Mouse (Mus musculus) hindlimb bud, embryonic 11.5 days (tissue): Measurements from ENCODE around the gene Card19.
A peak's percentile ranks its signal among the peaks of the same experiment; 100 is the strongest.

ENCODE experiments used
- DNase-seq: peaks from one replicate; pipeline ENCODE4 v3.0.0-alpha.2; 2012; ENCODE audit warnings: low read depth, low spot score; ENCODE audit errors: extremely low spot score

Card19 gene

DNA sequence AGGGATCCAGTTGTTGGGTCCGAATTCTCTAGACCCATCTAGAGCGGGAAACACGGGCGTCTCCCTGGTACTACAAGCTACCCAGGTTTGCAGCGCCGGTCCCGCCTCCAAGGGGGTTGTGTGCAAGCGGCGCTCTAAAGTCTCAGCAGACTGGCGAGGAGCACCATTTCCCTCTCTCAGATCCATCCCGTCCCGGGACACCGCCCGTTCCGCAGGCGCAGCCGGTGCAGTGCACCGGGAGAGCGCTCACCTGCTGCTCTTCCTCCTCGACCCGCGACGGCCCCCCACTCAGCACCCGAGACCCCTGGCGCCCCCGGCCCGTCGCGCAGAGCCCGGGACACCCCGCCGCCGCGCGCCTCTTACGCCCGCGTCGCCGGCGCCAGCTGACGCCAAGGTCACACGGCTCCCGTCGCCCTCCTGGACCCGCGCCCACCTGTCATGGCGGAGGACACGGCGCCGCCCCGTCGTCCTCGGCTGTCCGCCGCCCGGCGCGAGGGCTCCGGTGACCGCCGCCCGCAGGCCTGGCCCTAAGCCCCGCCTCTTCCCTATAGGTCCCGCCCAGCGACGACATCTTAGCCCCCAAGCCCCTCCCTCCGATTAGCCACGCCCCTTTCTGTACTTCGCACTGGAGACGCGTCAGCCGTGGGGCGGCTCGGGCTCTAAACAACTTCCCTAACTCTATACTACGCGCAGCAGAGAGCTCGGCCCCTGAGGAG lies at the start of gene Card19:
TSS of gene Card19 (minus strand) at position 534 of the 716 bp plus-strand sequence.
- peak; percentile 70 for DNase-seq

DNA sequence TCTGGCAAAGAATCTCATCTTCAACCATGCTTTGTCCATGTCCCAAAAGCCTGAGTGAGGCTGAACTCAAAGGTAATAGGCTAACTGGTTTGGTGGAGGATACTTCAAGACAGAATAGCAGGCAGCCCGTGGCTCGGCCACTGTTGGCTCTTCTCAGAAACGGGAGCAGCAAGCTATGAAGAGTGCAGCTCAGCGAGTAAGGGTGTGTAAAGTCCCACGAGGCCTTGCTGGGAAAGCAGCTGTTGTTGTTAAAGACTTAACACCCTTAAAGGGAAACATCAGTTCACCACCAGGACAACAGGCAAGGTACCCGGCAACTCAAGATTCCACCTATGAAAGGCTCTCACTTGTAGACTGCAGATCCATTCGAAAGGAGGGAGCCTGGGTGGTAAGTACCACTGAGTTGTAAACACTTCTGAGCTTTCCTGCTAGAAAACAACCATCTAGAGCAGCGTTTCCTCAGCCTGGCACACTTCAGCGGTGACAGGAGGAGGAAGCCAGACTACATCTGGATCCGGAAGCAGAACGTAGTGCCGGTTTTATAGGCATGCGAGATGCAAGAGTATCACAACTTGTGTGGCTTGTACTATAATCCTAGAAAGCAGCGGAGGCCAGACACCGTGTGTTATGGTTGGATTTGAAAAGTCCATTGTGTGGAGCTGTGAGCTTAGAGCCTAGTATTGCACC lies 44.3 kb upstream of the Card19 start:
- DNase-seq, result no peak

DNA sequence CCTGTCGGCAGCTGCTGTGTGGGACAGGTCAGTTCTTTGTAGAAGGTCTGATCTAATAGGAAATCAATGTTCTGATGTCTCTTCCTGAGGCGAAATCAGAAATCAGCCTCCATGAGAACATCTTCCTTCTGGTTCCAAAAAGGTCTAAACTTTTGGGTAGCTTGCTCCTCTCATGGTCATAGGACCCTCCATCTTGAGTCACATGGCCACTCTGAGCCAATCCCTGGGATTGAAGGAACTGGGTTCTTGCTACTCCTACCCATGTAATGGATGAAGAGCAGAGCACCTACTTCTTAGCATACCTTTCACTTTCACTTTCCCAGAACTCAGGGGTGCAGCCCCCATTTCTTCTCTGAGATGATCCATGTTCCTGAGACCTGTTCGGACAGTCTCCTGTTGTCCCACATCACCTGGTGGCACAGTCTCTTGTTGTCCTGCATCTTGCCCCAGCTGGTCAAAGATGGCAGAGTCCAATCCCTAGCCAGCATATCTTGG lies 42.0 kb upstream of the Card19 start:
- DNase-seq, result no peak

DNA sequence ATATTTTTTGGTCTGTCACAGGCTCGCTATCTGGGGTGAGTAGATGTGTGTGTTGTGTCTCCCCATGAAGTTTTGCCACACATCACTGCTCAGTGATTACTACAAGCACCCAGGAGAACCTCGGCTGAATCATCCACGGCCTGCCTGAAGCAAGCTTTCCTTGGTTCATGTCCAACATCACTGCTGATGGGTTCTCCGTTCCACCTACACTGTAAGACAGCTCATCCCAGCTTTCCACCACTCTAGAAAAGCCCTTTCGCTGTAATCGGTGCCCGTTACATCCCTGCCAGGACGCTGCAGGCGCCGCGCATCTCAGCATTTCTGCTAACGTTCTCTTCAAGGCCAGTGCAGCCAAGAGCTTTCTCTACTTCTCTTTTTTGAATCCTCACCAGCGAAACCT lies 36.9 kb upstream of the Card19 start:
- DNase-seq, result no peak

DNA sequence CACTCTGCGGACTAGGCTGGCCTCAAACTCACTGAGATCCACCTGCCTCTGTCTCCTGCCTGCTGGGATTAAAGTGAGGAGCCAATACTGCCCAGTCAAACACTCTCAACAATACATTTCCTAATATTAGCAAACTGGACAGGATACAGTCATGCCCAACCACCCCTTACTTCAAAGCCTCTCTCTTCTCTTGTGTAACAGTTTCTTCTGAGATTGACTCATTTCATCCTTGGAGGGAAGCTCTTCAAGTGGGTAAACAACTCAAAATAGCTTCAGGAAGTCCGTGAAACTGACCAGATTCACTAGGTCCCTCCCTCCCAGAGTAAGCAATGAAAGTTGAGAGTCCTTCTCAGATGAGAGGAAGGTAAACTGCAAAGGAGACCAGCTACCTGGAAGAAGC lies 36.3 kb upstream of the Card19 start:
- no peak for DNase-seq

DNA sequence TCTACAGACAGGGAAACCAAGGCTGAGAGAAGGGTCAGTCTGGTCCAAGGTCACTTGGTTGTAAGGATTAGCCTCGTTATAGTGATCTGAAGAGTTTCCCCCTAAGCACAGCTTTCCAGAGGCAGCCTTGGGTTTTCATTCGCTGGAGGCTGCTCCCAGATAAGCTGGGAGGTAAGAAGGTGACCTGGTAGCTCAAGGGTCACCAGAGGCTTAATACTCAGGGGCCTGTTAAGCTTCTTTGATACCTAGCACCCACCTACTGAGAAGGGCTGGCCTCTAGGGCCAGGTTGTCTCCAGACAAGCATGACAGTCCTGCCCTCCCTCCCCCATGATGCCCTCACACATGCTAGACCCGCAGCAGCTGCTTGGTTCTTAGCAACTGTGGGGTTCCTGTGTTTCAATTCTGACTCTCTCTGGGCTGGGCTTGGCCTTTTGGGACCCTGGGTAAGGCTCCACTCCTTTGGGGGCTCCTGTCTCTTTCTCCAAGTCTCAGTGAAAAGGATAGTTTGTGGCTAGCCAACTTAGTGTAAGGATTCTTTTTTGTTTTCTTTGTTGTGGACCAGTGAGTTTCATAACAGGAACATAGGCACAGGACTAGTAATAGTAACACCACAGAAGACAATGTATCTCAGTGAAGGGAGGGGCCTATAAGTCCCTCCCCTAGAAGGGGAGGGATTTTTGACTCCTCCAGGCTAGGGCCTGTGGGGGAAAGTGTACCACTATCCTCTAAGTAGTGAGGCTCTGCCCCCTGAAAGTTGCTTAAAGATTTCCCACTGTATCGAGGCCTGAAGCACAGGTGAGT lies 35.1 kb upstream of the Card19 start:
- DNase-seq, result no peak

DNA sequence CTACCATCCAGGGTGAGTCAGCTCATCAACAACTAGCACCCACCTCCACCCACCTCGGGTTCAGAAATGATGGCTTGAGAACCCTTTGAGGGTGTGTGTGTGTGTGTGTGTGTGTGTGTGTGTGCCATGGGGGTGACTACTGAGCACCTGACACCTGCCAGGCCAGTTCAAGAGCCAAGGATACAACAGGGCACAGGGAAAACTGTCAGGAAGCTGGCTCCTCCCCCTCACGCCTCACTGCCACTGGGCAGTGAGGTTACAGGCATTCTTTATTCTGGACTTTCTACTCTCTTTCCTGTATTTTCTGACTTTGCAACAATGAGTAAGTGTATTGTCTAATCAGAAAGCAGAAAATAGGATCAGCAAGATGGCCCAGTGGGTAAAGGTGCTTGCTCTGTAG lies 33.8 kb upstream of the Card19 start:
- no peak for DNase-seq

DNA sequence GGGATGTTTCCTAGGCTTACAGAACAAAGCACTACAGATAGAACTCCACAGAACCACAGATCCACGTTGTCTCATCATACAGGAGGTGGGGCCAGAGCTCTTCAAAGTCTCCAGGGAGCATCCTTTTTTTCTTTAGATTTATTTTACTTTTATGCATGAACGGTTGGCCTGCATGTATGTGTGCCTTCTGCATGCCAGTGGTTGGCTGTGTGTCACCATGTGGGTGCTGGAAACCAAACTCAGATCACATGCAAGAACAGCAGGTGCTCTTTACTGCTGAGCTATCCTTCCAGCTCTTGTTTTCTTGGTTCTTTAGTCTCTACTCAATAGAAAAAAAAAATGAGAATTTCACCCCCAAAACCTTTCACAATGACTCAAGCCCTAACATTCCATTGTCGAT lies 33.1 kb upstream of the Card19 start:
- DNase-seq, result no peak

DNA sequence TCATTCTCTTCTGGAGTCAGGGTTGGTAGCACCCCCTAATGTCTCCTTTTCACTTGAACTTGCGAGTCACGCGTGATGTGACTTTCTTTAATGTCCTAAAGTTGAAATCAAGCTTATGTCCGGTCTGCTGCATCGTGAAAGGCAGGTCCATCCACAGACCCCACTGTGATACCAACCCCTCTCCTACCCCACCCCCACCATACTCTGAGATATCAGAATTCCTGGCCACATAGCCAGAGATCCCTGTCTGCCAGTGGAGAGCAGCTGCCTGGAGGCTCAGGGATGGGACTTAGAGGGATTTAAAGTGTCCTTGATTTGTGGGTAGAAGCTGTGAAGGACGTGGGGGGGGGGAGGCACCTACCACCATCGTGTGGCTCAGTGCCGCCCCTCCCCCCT lies 32.6 kb upstream of the Card19 start, which contains the start of gene Susd3:
TSS of gene Susd3 (minus strand) at position 240 of the 396 bp plus-strand sequence.
- DNase-seq, result no peak

DNA sequence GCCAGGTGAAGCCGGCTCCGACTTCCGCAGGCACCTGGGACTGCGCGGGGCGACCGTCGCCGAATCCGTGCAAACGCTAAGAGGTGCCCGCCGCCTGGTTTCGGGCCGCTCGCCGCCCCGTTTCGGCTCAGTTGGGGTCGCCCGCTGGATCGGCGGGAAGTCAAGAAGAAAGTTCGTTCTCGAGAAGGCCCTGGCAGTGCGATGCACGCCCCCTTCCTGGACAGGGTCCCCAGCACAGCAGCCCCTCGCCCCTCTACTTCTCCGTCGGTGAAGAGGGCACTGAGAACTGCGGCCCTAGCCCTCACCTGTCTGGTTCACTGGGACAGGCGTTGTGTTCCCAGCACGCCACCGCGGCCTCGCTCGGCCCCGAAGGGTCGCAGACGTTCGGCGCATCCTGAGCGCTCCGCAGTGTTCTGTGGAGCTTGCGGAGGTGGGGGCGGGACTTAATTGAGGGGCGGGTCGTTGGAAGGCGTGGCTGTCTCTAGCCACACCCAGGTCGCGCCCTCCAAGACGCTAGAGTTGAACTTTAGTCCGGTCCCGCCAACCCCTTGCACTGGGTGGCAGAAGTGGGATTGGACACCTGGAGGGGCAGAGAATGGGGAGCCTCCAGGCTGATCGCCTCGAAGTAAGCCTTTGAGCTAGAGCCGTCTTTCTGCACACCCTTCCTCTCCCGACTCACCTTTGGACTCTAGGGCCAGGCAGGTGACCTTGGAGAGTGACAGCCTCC lies 32.1 kb upstream of the Card19 start:
- no peak for DNase-seq

DNA sequence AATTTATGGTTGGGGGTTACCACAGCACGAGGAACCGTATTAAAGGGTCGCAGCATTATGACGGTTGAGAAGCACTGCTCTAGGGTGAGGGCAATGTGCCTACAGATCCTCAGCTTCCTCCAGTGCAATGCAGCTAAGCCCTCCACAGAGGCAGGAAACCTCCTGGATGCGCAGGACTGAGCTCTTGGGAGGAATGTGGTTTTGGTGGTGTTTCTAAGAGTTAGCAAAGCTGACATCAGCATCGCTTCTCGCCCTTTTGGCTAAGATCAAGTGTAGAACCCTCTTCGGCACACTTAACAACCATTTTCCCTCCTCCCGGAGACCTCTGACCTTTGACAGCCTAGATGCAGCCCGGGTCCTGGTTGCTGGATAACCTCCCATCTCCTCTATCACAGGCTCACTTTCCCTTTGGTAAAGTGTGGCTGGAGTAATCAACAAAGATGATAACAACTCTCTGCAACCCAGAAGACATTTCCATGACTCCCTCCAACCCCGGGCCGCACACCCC lies 31.4 kb upstream of the Card19 start:
- no peak for DNase-seq

DNA sequence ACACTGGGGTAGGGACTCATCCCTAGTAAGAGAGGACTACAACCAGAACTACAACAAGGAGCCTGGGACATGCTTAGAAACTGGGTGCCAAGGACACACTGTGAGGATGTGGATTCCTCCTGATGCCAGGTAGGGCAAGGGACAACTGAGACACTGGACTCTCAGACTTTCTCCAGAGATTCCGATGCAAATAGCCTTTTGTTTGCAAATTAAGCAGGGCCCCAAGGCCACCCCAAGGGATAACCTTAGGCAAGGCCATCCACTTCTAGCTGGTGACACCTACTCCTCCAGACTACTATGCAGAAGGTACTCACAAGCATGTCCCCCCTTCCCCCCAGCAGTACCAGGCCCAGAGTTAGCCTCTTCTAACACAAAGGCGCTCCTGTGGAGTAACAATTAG lies 30.8 kb upstream of the Card19 start:
- no peak for DNase-seq

DNA sequence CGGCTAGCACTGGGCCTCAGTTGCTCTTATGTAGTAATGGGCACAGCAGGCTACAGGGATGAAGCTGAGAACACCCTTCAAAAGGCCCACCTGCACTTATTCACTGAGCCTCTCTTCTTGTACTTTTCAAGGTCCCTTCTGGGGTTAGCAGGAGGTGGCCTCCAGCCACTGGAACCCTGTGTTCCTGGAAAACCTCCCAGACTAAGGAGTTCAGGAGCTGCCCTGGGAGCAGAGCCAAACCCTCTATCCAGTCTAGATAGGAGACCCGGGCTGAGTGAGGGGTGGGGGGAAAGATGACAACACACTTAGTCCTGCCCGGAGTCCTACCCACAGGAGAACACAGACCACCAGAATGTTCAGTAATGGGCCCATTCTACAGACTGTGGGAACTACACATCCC lies 30.2 kb upstream of the Card19 start:
- no peak for DNase-seq

DNA sequence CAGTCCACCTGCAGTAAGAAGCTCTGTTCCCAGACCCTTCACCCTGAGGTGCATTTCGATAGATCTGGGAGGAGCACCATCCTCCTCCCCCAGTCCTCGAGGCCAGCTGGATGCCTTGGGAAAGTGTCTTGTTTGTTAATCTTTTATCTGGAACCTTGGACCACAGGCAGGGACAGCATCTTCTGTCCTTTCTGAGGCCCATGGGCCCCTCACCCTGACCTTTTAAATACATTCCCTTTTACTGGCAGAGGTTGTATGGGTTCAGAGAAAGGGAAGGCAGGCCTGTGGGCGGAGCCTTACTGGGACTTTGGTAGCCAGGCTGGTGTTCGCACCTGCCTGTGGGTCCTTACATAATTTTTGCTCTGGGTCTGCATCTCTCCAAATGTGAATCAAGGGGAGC lies 29.4 kb upstream of the Card19 start:
- no peak for DNase-seq

DNA sequence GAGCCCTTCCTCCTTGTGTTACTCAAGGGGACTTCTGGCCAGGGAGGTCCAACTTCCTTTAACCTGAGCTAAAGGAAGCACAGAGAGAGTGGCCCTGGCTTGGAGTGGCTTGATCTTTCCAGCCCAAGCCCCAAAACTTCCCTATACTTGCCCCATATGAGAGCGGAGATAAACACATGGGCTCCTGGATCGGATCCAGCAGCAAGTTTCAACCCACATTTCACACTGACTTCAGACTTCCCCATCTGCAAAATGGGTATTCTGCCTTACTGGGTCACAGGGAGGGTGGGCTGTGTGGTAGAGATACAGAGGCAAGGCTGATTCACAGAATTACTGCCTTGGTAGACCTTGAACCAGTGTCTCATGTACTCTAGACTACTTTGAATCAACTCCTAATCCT lies 27.7 kb upstream of the Card19 start:
- no peak for DNase-seq

DNA sequence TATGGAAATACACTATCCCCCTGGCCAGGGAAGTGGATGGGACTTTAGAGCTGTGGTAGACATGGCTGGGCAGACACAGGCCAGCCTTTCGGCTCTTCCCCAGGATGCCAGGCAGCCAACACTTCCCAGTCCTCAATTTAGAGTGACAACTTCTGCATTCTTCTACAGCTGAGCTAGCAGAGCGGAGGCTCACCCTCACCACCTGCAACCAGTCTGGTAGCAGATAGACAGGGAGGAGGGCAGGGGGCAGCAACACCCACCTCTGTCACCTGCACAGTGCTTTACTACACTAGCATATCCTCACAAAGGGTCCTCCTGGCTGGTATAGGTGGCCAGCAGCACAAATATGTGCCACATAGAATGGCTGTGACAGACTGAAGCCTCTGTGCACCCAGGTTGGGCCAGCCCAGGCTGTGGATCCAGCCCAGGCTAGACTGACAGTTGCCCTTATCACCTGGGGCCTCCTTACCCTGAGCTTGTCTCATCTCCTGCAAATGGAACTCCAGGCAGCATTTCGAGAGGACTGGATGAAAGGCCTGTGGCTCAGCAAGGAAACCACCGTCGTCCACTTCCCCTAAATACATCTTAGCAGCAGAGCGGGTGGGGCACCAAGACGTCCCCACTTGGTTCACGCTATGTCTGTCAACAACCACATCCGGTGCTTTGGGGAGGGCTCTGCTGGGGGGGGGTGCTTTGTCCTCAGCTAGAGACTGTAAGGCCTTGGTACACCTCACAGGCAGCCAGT lies 26.7 kb upstream of the Card19 start:
- DNase-seq, result no peak

DNA sequence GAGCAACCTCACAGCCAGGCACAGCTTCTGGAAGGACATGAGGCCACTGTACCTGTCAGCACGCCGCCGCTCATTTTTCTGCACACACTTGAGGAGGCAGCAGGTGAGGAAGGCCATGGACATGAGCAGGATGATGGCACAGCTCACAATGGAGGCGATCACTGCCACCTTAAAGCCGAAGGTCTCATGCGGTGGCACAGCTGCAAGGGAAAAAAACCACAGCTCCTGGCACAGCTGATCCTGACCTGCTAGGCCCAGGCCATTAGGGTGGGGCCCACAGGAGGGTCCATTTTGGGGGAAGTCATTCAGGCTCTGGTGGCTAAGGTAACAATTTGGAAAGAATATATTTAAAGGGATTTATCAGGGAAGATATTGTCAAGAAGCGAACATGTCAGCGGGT lies 22.9 kb upstream of the Card19 start:
- DNase-seq, result no peak

DNA sequence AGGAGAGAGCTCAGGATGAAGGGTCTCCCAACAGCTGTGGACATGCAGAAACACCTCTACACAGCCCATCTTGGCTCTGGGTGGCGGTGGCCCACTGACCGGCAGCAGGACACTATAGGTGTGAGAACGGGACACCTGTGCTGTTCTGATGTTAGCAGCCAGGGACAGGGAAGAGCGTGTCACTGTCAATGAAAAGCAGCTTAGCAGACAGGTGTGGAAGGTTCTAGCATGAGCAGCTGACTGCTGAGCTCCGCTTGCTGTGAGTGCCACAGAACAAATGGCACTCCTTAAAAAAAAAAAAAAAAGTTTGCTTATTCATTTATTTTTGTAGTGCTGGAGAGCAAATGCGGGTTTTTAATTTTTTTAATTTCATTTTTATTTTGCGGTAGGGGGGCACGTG lies 21.8 kb upstream of the Card19 start:
- no peak for DNase-seq

DNA sequence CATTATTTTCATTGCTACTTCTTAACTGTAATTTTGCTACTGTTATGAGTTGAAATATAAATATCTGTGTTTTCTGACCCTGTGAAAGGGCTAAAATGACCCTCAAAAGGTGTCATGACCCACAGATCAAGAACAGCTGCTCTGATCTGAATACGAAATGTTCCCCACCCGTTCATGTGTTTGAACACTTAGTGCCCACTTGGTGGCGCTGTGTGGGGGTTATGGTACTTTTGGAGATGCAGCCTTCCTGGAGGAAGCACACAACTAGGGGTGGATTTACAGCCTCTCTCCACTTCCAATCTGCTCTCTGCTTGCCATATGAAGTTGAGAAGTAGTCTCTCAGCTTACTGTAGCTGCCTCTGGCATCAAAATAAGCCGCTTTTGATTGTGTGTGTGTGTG lies 18.9 kb upstream of the Card19 start:
- DNase-seq, result no peak
